Mouse (Mus musculus) hindbrain, embryonic 14.5 days (tissue): ENCODE results near the gene Plscr1. TPM values are rescaled to one million over a fixed set of nuclear protein-coding genes. Genes with fewer than 3 reads are reported as not detected.

Experiments
- ATAC-seq: fragments of 200-750 bp; cut with Nextera tagmentation; 2 replicates; pipeline ENCODE4 v1.8.0; 2017; ENCODE audit warnings: moderate number of reproducible peaks, mild to moderate bottlenecking, moderate TSS enrichment, moderate library complexity; ENCODE audit not compliant: low FRiP score
- DNase-seq: peaks from one replicate; pipeline ENCODE4 v3.0.0-alpha.2; 2015; ENCODE audit warnings: low spot score
- H3K27ac ChIP-seq: fragments of 300-500 bp; sonication (generic); 2 replicates; pipeline ENCODE4 v1.5.1; 2014; ENCODE audit warnings: mild to moderate bottlenecking, moderate library complexity
- H3K27me3 ChIP-seq: fragments of 300-500 bp; sonication (generic); 2 replicates; pipeline ENCODE4 v1.6.1; 2014; ENCODE audit warnings: mild to moderate bottlenecking, low read length, mixed read lengths; ENCODE audit not compliant: control insufficient read depth, insufficient read depth
- H3K36me3 ChIP-seq: fragments of 300-500 bp; sonication (generic); replicated peaks from 2 replicates; pipeline ENCODE4 v1.6.1; 2014; ENCODE audit not compliant: control insufficient read depth, insufficient read depth
- H3K4me1 ChIP-seq: fragments of 300-500 bp; sonication (generic); replicated peaks from 2 replicates; pipeline ENCODE4 v1.6.1; 2014; ENCODE audit warnings: antibody characterized with exemption, low read length, mixed read lengths; ENCODE audit not compliant: control insufficient read depth, insufficient read depth
- H3K4me2 ChIP-seq: fragments of 300-500 bp; sonication (generic); replicated peaks from 2 replicates; pipeline ENCODE4 v1.6.1; 2014; ENCODE audit warnings: mild to moderate bottlenecking, moderate library complexity
- H3K4me3 ChIP-seq: fragments of 300-500 bp; sonication (generic); replicated peaks from 2 replicates; pipeline ENCODE4 v1.5.1; 2014; ENCODE audit warnings: mild to moderate bottlenecking, low read length
- H3K9ac ChIP-seq: fragments of 300-500 bp; sonication (generic); 2 replicates; pipeline ENCODE4 v1.6.1; 2014
- H3K9me3 ChIP-seq: fragments of 300-500 bp; sonication (generic); 2 replicates; pipeline ENCODE4 v1.6.1; 2016; ENCODE audit warnings: low read length; ENCODE audit not compliant: control insufficient read depth
- WGBS: fragments of 180-500 bp; shearing (Covaris S2); extraction: QIAGEN DNeasy Blood & Tissue Kit; methylation state at CpG from one replicate; pipeline ENCODE4 v1.1.7; 2014; 5-methylcytosine and 5-hydroxymethylcytosine counted together
- polyA plus RNA-seq: library from polyadenylated mRNA; unstranded; fragments of >200 nt; fragmentation: Nextera tagmentation; extraction: Ambion mirVana; gene quantifications from 2 replicates; pipeline ENCODE4 v1.2.1, GENCODE M21; 2014

The Plscr1 gene
- polyA plus RNA-seq, 1 experiment from 2014 or later = 8.3 TPM

DNA sequence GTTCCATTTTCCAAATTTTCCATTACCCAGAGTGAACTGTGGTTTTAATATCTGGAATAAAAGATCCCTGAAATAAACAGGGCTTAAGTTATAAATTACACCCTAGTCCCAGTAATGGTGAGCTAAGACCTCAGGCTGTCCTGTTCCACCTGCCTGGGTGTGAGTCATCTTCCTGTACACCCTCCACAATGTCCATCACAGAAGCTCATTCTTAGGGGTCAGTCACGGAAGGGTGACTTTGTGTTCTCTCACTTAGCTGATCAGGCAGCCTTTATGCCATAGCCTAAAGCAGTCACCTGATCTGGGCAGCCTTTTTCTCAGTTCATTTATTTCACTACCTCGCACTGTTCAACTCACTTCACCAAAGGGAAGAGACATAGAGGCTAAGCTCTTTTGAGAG, 42.6 kb downstream of the Plscr1 start:
- DNase-seq (no peak), ATAC-seq (no peak)
- Histone ChIP-seq H3K9ac (no peak overlapping the region), H3K9me3 (no peaks in the 10 kb centered on the region), H3K4me2 (no peak overlapping the region), H3K36me3 (no peaks in the 10 kb centered on the region), H3K27ac (no peak overlapping the region), H3K4me1 (no peaks in the 10 kb centered on the region), H3K4me3 (no peak overlapping the region), H3K27me3 (no peaks in the 10 kb centered on the region)
- 53% methylated on average over 2 of the region's 2 CpGs for WGBS

DNA sequence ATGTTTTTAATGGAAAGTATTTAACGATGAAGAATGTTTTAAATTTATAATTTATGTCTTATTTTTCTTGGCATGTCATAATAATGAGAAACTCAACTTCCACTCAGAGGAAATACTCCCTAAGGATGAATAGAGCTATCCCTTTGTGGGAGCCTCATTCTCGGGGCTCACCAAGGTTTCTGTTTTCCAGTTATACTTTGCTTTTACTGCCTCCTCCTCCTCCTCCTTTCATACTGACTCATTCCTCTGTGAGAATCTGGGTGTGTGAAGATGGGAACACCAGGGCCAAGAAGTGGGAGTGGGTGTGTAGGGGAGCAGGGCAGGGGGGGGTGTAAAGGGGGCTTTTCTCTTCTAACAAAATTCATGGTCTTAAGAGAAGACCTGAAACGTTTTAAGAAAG, 43.4 kb downstream of the Plscr1 start:
- no peaks in the 10 kb centered on the region for H3K27me3 ChIP-seq
- H3K27ac ChIP-seq = no peak overlapping the region
- H3K4me2 ChIP-seq = no peak overlapping the region
- H3K9me3 ChIP-seq = no peaks in the 10 kb centered on the region
- ATAC-seq (no peak), DNase-seq (no peak)
- no peak overlapping the region for H3K4me3 ChIP-seq
- no peak overlapping the region for H3K9ac ChIP-seq
- no peaks in the 10 kb centered on the region for H3K36me3 ChIP-seq
- H3K4me1 ChIP-seq = no peaks in the 10 kb centered on the region
- 75% methylated on average over 3 of the region's 3 CpGs for WGBS

DNA sequence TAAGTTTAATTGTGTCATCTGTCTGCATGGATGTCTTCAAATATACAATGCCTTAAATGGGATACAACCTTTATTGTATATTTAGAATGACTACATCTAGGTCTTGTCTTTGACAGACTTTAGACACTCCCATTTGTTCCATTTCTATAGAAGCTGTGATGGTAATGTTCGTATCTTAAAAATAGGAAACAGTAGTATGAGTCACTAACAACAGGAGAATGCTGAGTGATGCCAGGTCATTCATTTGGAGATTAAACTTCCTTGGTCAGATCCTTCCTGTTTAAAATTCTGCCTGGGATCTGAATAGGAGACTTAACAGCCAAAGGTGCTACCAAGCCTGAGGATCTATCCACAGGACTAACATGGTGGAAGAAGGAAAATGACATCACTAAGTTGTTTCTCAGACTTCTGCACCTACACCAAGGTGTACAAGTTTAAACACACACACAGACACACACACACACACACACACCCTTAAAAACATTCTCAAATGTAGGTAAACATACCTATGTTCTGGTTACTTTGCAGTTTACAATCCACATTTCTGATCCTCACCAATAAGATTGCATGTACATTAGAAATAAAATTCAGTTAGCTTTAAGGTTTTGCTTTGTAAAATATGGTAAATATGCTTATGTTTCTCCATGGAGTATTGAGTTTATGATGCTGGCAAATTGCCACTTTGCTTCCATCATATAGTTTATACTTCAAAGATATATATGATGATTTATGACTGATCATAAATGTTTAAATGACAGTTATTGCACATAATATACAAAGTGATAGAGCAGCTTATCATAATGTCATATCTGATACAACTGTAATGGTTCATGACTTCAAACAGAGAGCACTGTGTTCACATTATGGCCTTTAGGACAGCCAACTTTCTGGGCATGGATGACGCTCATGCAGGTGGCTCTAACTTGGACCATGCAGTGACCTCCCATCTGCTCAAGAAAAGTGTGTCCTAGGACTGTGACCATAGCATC, 44.3 kb downstream of the Plscr1 start:
- H3K4me2 ChIP-seq = no peak overlapping the region
- no peak overlapping the region for H3K9ac ChIP-seq
- no peak overlapping the region for H3K4me3 ChIP-seq
- 90% methylated on average over 2 of the region's 2 CpGs for WGBS
- H3K36me3 ChIP-seq = no peaks in the 10 kb centered on the region
- no peaks in the 10 kb centered on the region for H3K9me3 ChIP-seq
- ATAC-seq (no peak), DNase-seq (no peak)
- no peaks in the 10 kb centered on the region for H3K27me3 ChIP-seq
- H3K4me1 ChIP-seq = no peaks in the 10 kb centered on the region
- H3K27ac ChIP-seq = no peak overlapping the region

DNA sequence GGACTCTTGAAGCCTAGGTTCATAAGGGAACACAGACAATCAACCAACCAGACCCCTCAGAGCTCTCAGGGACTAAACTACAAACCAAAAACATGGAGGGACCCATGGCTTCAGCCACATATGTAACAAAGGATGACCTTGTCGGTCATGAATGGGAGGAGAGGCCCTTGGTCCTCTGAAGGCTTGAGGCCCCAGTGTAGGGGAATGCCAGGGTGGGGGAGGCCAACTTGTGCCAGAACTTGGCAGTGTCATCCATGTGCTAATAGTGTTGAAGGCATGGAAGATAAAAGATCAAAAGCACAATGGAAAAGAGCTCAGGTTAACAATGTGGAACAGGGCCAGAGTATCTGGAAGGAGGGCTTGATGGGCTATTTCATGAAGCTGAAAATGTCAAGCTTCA, 48.7 kb downstream of the Plscr1 start:
- ATAC-seq = no peak

DNA sequence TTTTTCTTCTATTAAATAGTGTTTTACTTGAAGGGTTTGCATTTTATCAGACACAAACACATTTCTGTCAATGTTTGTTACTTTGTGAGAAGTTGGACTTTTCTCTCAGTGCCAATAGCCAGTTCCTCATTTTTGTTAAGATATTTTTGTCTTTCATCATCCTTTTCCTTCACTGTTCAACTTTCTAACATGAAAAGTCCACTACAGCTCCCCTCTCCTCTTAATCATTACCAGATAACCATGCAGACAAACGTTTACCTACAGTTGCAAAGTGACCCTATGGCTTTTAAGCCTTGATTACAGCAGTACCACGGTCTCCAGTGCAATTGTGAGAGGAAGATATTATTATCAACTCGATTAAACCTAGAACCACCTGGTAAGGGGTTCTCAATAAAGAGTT, 51.7 kb downstream of the Plscr1 start:
- Histone ChIP-seq H3K27me3 (no peaks in the 10 kb centered on the region), H3K4me3 (no peak overlapping the region), H3K4me2 (no peak overlapping the region), H3K4me1 (no peaks in the 10 kb centered on the region), H3K9me3 (no peaks in the 10 kb centered on the region), H3K27ac (no peak overlapping the region), H3K36me3 (no peaks in the 10 kb centered on the region), H3K9ac (no peak overlapping the region)
- DNase-seq (no peak), ATAC-seq (no peak)
- 71% methylated on average over 3 of the region's 3 CpGs for WGBS

More for the DNA sequence above, 48.7 kb downstream of the Plscr1 start:
- no peak overlapping the region for H3K9ac ChIP-seq
- 72% methylated on average over 1 of the region's 1 CpGs for WGBS
- no peak overlapping the region for H3K4me2 ChIP-seq
- H3K4me1 ChIP-seq = no peaks in the 10 kb centered on the region
- no peak for DNase-seq
- H3K36me3 ChIP-seq = no peaks in the 10 kb centered on the region
- H3K27me3 ChIP-seq = no peaks in the 10 kb centered on the region
- no peak overlapping the region for H3K27ac ChIP-seq
- no peak overlapping the region for H3K4me3 ChIP-seq
- no peaks in the 10 kb centered on the region for H3K9me3 ChIP-seq

DNA sequence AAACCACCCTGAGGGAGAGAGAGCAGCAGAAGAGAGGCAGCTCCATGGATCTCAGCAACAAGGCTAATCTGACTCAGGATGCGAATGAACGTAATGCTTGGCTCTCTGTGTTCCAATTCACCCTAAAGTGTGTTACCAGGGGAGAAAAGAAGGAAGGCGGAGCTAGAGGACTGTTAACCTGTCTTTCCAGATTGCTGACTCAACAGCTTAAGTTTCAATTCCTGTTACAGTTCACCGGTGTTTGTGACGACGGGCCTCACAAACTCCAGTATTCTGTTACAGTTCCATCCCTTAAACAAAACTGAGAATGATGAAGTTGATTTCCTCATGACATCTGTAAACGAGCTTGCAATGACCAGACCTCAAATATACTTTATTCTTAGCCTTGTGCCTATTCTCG, 55.5 kb downstream of the Plscr1 start:
- DNase-seq (no peak), ATAC-seq (no peak)
- Histone ChIP-seq H3K36me3 (no peaks in the 10 kb centered on the region), H3K4me2 (no peak overlapping the region), H3K27me3 (no peaks in the 10 kb centered on the region), H3K9ac (no peak overlapping the region), H3K27ac (no peak overlapping the region), H3K9me3 (no peaks in the 10 kb centered on the region), H3K4me3 (no peak overlapping the region), H3K4me1 (no peaks in the 10 kb centered on the region)
- 81% methylated on average over 8 of the region's 8 CpGs for WGBS

DNA sequence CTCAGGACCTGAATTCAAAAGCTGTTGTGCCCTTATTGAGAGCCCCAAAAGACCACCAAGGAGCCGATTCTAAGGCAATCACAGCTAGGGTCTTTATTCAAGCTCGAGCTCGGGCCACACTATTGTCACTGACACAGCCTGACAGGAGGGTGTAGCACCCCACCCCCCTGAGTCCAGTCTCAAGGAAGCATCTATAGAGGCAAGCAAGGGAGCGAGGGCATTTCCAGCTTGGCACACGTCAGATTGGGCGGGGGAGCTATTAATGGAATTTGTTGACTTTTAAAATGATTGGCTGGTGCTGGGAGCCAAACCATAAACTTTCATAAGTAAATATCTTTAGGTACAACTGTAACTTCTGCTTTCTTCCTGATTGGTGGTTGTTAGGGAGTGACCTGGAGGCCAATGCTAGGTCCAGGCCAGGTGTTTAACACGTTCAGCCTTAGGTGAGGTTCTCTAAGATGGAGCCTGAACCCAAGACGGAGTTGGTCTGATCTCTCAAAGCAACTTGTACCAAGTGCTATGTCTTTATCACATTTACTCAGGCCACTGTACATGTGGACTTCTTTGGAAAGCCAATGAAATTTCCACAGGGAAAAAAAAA, 56.2 kb downstream of the Plscr1 start:
- Histone ChIP-seq H3K27me3 (no peaks in the 10 kb centered on the region), H3K4me1 (no peaks in the 10 kb centered on the region), H3K4me2 (no peak overlapping the region), H3K27ac (no peak overlapping the region), H3K4me3 (no peak overlapping the region), H3K36me3 (no peaks in the 10 kb centered on the region), H3K9me3 (no peaks in the 10 kb centered on the region), H3K9ac (no peak overlapping the region)
- DNase-seq (no peak), ATAC-seq (no peak)
- 55% methylated on average over 8 of the region's 8 CpGs for WGBS

DNA sequence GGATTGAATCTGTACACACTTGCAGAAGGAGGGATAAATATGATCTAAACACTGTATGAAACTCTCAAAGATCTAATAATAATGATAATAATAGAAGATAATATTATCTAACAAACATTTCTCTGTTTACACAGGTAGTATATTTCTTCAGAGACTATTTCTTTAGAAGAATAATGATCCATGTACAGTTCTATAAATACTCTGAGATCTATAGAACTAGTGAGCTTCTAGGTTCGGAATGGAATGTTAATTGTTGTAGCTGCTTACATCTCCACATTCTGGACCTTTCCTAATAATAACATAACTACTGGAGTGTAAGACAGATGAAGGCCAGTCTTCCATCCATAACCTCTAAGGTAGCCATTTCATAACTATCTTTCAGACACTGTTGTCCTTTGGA, 59.5 kb downstream of the Plscr1 start, which contains the start of gene 1700057G04Rik:
Gene 1700057G04Rik, plus strand, starts transcription at position 301 of the 400 bp plus-strand sequence.
- ATAC-seq (no peak), DNase-seq (no peak)
- no peaks in the 10 kb centered on the region for H3K27me3 ChIP-seq
- no peaks in the 10 kb centered on the region for H3K4me1 ChIP-seq
- H3K9me3 ChIP-seq = no peaks in the 10 kb centered on the region
- 91% methylated on average over 1 of the region's 1 CpGs for WGBS
- no peak within 1 kb of the TSS for H3K4me2 ChIP-seq
- H3K27ac ChIP-seq = no peak within 1 kb of the TSS
- no peaks in the 10 kb centered on the region for H3K36me3 ChIP-seq
- H3K4me3 ChIP-seq = no peak within 1 kb of the TSS
- no peak within 1 kb of the TSS for H3K9ac ChIP-seq

DNA sequence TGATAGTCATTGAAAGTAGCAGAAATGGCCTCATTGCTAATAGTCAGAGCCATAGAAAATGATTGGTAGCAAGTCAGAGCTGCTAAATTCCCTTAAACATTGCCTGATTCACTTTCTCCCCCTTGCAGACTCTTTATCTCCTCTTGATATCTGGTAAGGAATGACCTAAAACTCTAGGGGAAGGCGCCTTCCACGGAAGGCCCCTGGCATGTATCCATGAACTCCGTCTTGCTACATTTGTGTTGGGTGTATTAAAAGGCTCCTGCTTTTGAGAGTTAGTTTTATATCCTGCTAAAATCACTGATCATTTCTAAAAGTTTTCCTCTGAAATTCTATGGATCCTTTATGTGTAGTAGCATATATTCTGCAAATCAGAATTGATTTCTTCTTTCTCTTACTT, 67.2 kb downstream of the Plscr1 start:
- Histone ChIP-seq H3K9me3 (no peaks in the 10 kb centered on the region), H3K9ac (no peak overlapping the region), H3K27me3 (no peaks in the 10 kb centered on the region), H3K27ac (no peak overlapping the region), H3K4me3 (no peak overlapping the region), H3K4me1 (no peaks in the 10 kb centered on the region), H3K4me2 (no peak overlapping the region), H3K36me3 (no peaks in the 10 kb centered on the region)
- DNase-seq (no peak), ATAC-seq (no peak)
- 91% methylated on average over 3 of the region's 3 CpGs for WGBS
